Mouse (Mus musculus): ENCODE results near the gene Tor1aip2. TPM values are rescaled to one million over a fixed set of nuclear protein-coding genes. Genes with fewer than 3 reads are reported as not detected.

Tor1aip2 gene
- polyA plus RNA-seq, 1 experiment = 54.6 TPM

- Histone ChIP-seq H3K27me3 (ENCODE audit: control insufficient read depth, insufficient read depth, insufficient read length) (no peaks in the 10 kb centered on the region), H3K36me3 (ENCODE audit: control insufficient read depth, insufficient read depth) (peaks cover 51% of the 10 kb centered on the region)
These were observed 23.0 kb downstream of the Tor1aip2 start for GRCm38 (mm10) chr1:156058207-156058606.

GRCm38 (mm10) chr1:156062193-156062592, 27.0 kb downstream of the Tor1aip2 start:
- no peak overlapping the region for H3K4me2 ChIP-seq (ENCODE audit: low read depth)
- H3ac ChIP-seq (ENCODE audit: control insufficient read depth, insufficient read length) = no peak overlapping the region
- H3K4me3 ChIP-seq = no peak overlapping the region
- H3K36me3 ChIP-seq (ENCODE audit: control insufficient read depth, insufficient read depth) = peaks cover 46% of the 10 kb centered on the region
- no peaks in the 10 kb centered on the region for H3K79me2 ChIP-seq (ENCODE audit: control insufficient read depth, insufficient read depth)
- TF ChIP-seq E2F4 (IDR thresholded peaks at IDR 0.05; ENCODE audit: insufficient read depth) = no peak
- TF ChIP-seq USF1 (IDR thresholded peaks at IDR 0.05; ENCODE audit: low read depth) = no peak
- TF ChIP-seq REST (IDR thresholded peaks at IDR 0.05; ENCODE audit: insufficient read depth, insufficient read length) = no peak
- no peak for TF ChIP-seq MYOG (IDR thresholded peaks at IDR 0.05; ENCODE audit: control insufficient read depth in 1 of 3, insufficient read depth in 1 of 3, insufficient read length in 2 of 3, low read depth in 2 of 3)
- no peak for TF ChIP-seq POLR2A (IDR thresholded peaks at IDR 0.05; ENCODE audit: insufficient read length, low read depth)
- no peak for TF ChIP-seq SRF (IDR thresholded peaks at IDR 0.05; ENCODE audit: control insufficient read depth, insufficient read length, low read depth)
- no peak for TF ChIP-seq MAX (IDR thresholded peaks at IDR 0.05; ENCODE audit: low read depth)
- no peak for TF ChIP-seq TCF12 (IDR thresholded peaks at IDR 0.05; ENCODE audit: insufficient read depth, poor library complexity, severe bottlenecking)
- no peak for TF ChIP-seq TCF3 (IDR thresholded peaks at IDR 0.05; ENCODE audit: insufficient read length, low read depth)
- no peaks in the 10 kb centered on the region for H3K27me3 ChIP-seq (ENCODE audit: control insufficient read depth, insufficient read depth, insufficient read length)

More at GRCm38 (mm10) chr1:156058207-156058606, 23.0 kb downstream of the Tor1aip2 start:
- Histone ChIP-seq H3K79me2 (ENCODE audit: control insufficient read depth, insufficient read depth) (no peaks in the 10 kb centered on the region), H3K4me3 (no peak overlapping the region), H3K4me2 (ENCODE audit: low read depth) (no peak overlapping the region), H3ac (ENCODE audit: control insufficient read depth, insufficient read length) (no peak overlapping the region)
- TF ChIP-seq POLR2AphosphoS2 (IDR thresholded peaks at IDR 0.05; ENCODE audit: insufficient read length, low read depth) = no peak
- TF ChIP-seq MAX (IDR thresholded peaks at IDR 0.05; ENCODE audit: low read depth) = no peak
- TF ChIP-seq MYOD1 (IDR thresholded peaks at IDR 0.05; ENCODE audit: control insufficient read depth in 1 of 3, insufficient read length in 2 of 3, low read depth in 2 of 3) = no peak
- TF ChIP-seq TCF3 (IDR thresholded peaks at IDR 0.05; ENCODE audit: insufficient read length, low read depth) = no peak
- TF ChIP-seq E2F4 (IDR thresholded peaks at IDR 0.05; ENCODE audit: insufficient read depth) = no peak
- no peak for TF ChIP-seq REST (IDR thresholded peaks at IDR 0.05; ENCODE audit: insufficient read depth, insufficient read length)
- TF ChIP-seq MYOG (IDR thresholded peaks at IDR 0.05; ENCODE audit: control insufficient read depth in 1 of 3, insufficient read depth in 1 of 3, insufficient read length in 2 of 3, low read depth in 2 of 3) = no peak
- TF ChIP-seq POLR2A (IDR thresholded peaks at IDR 0.05; ENCODE audit: insufficient read length, low read depth) = no peak
- no peak for TF ChIP-seq CEBPB (IDR thresholded peaks at IDR 0.05; ENCODE audit: insufficient read depth, poor library complexity, severe bottlenecking)
- TF ChIP-seq TCF12 (IDR thresholded peaks at IDR 0.05; ENCODE audit: insufficient read depth, poor library complexity, severe bottlenecking) = no peak
- TF ChIP-seq USF1 (IDR thresholded peaks at IDR 0.05; ENCODE audit: low read depth) = no peak

DNA sequence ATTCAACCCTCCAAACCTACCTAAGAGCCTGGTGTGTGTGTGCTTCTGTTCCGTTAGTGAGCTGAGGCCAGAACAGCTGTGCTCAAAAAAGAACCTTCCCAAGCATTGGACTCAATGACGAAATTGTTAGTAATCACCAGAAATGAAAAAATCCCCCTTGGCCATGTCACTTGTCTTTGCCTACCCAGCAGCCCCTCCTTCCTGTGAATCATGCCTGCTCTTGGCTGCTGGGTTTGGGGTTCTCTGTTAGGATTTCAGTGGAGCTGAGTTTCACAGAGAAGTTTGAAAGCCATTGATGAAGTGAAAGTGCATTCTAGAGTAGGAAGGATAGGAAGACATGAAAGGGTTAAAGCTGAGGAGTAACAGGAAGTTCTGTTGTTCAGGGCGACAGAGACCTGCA, 30.9 kb downstream of the Tor1aip2 start:
- no peak overlapping the region for H3K4me2 ChIP-seq (ENCODE audit: low read depth)
- H3K27me3 ChIP-seq (ENCODE audit: control insufficient read depth, insufficient read depth, insufficient read length) = no peaks in the 10 kb centered on the region
- TF ChIP-seq CEBPB (IDR thresholded peaks at IDR 0.05; ENCODE audit: insufficient read depth, poor library complexity, severe bottlenecking) (no peak), MYOD1 (IDR thresholded peaks at IDR 0.05; ENCODE audit: control insufficient read depth in 1 of 3, insufficient read length in 2 of 3, low read depth in 2 of 3) (no peak), TCF3 (IDR thresholded peaks at IDR 0.05; ENCODE audit: insufficient read length, low read depth) (no peak), MAX (IDR thresholded peaks at IDR 0.05; ENCODE audit: low read depth) (no peak), POLR2A (IDR thresholded peaks at IDR 0.05; ENCODE audit: insufficient read length, low read depth) (no peak), SRF (IDR thresholded peaks at IDR 0.05; ENCODE audit: control insufficient read depth, insufficient read length, low read depth) (no peak), MYOG (IDR thresholded peaks at IDR 0.05; ENCODE audit: control insufficient read depth in 1 of 3, insufficient read depth in 1 of 3, insufficient read length in 2 of 3, low read depth in 2 of 3) (no peak), TCF12 (IDR thresholded peaks at IDR 0.05; ENCODE audit: insufficient read depth, poor library complexity, severe bottlenecking) (no peak), E2F4 (IDR thresholded peaks at IDR 0.05; ENCODE audit: insufficient read depth) (no peak), POLR2AphosphoS2 (IDR thresholded peaks at IDR 0.05; ENCODE audit: insufficient read length, low read depth) (no peak)
- H3K36me3 ChIP-seq (ENCODE audit: control insufficient read depth, insufficient read depth) = peaks cover 27% of the 10 kb centered on the region
- H3ac ChIP-seq (ENCODE audit: control insufficient read depth, insufficient read length) = no peak overlapping the region
- no peak overlapping the region for H3K4me3 ChIP-seq
- H3K79me2 ChIP-seq (ENCODE audit: control insufficient read depth, insufficient read depth) = no peaks in the 10 kb centered on the region

- no peak overlapping the region for H3K4me2 ChIP-seq (ENCODE audit: low read depth)
- TF ChIP-seq MYOG (IDR thresholded peaks at IDR 0.05; ENCODE audit: control insufficient read depth in 1 of 3, insufficient read depth in 1 of 3, insufficient read length in 2 of 3, low read depth in 2 of 3) = no peak
- no peak for TF ChIP-seq POLR2AphosphoS2 (IDR thresholded peaks at IDR 0.05; ENCODE audit: insufficient read length, low read depth)
- no peak for TF ChIP-seq USF1 (IDR thresholded peaks at IDR 0.05; ENCODE audit: low read depth)
- no peak for TF ChIP-seq REST (IDR thresholded peaks at IDR 0.05; ENCODE audit: insufficient read depth, insufficient read length)
- no peak for TF ChIP-seq TCF3 (IDR thresholded peaks at IDR 0.05; ENCODE audit: insufficient read length, low read depth)
- TF ChIP-seq POLR2A (IDR thresholded peaks at IDR 0.05; ENCODE audit: insufficient read length, low read depth) = no peak
- H3K27me3 ChIP-seq (ENCODE audit: control insufficient read depth, insufficient read depth, insufficient read length) = no peaks in the 10 kb centered on the region
- no peaks in the 10 kb centered on the region for H3K79me2 ChIP-seq (ENCODE audit: control insufficient read depth, insufficient read depth)
- peaks cover 6% of the 10 kb centered on the region for H3K36me3 ChIP-seq (ENCODE audit: control insufficient read depth, insufficient read depth)
- no peak overlapping the region for H3K4me3 ChIP-seq
- H3ac ChIP-seq (ENCODE audit: control insufficient read depth, insufficient read length) = no peak overlapping the region
These were observed 34.9 kb downstream of the Tor1aip2 start for GRCm38 (mm10) chr1:156070106-156070505.

DNA sequence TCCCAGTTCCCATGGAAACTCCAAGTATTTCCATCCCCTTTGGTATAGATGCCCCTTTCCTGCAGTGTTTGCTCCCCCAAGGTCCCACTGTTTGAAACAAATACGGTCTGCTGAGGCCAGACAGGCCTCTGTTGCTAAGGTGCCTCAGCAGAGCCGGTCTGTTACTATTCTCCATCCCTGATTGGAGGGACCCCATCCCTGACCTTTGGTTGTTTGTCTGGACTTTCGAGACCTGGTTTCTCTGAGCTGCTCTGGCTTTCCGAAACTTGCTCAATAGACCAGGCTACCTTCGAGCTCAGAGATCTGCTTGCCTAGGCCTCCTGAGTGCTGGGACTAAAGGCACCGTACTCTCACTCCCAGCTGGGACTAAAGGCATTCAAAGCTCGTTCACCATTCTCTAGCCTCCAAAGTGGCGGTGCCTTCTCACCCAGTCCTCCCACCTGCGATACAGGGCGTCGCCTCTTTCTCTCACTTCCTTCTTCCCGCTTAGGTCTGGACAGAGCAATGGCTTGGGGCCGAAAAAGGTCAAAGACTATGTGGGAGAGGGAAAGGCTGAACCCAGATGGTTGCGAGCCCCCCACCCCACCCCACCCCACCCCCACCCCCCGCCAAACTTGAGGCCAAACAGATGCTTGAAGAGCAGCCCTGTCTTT, 38.1 kb downstream of the Tor1aip2 start:
- TF ChIP-seq POLR2AphosphoS2 (IDR thresholded peaks at IDR 0.05; ENCODE audit: insufficient read length, low read depth) = no peak
- TF ChIP-seq TCF12 (IDR thresholded peaks at IDR 0.05; ENCODE audit: insufficient read depth, poor library complexity, severe bottlenecking) = no peak
- no peak for TF ChIP-seq SRF (IDR thresholded peaks at IDR 0.05; ENCODE audit: control insufficient read depth, insufficient read length, low read depth)
- no peak for TF ChIP-seq MYOG (IDR thresholded peaks at IDR 0.05; ENCODE audit: control insufficient read depth in 1 of 3, insufficient read depth in 1 of 3, insufficient read length in 2 of 3, low read depth in 2 of 3)
- TF ChIP-seq REST (IDR thresholded peaks at IDR 0.05; ENCODE audit: insufficient read depth, insufficient read length) = no peak
- TF ChIP-seq MAX (IDR thresholded peaks at IDR 0.05; ENCODE audit: low read depth) = no peak
- no peak for TF ChIP-seq TCF3 (IDR thresholded peaks at IDR 0.05; ENCODE audit: insufficient read length, low read depth)
- TF ChIP-seq USF1 (IDR thresholded peaks at IDR 0.05; ENCODE audit: low read depth) = no peak
- no peak for TF ChIP-seq CEBPB (IDR thresholded peaks at IDR 0.05; ENCODE audit: insufficient read depth, poor library complexity, severe bottlenecking)
- no peak for TF ChIP-seq MYOD1 (IDR thresholded peaks at IDR 0.05; ENCODE audit: control insufficient read depth in 1 of 3, insufficient read length in 2 of 3, low read depth in 2 of 3)
- no peak for TF ChIP-seq POLR2A (IDR thresholded peaks at IDR 0.05; ENCODE audit: insufficient read length, low read depth)
- TF ChIP-seq E2F4 (IDR thresholded peaks at IDR 0.05; ENCODE audit: insufficient read depth) = no peak
- Histone ChIP-seq H3K79me2 (ENCODE audit: control insufficient read depth, insufficient read depth) (no peaks in the 10 kb centered on the region), H3K4me2 (ENCODE audit: low read depth) (no peak overlapping the region), H3K27me3 (ENCODE audit: control insufficient read depth, insufficient read depth, insufficient read length) (no peaks in the 10 kb centered on the region), H3ac (ENCODE audit: control insufficient read depth, insufficient read length) (no peak overlapping the region), H3K36me3 (ENCODE audit: control insufficient read depth, insufficient read depth) (no peaks in the 10 kb centered on the region), H3K4me3 (no peak overlapping the region)

Data from myocyte (in vitro differentiated cells).